Mouse (Mus musculus): ENCODE measurements at regions not wholly inside any gene's neighbourhood (a gene's known extent, or its start where the extent isn't known, plus 50 kb on each side); places are given as distances from the start of the nearest gene placed in this dataset.
"Not testable (repeated sequence)": the region's sequence is repeated elsewhere in the genome, so short reads cannot be mapped to it uniquely, and the experiment has no call there.

DNA sequence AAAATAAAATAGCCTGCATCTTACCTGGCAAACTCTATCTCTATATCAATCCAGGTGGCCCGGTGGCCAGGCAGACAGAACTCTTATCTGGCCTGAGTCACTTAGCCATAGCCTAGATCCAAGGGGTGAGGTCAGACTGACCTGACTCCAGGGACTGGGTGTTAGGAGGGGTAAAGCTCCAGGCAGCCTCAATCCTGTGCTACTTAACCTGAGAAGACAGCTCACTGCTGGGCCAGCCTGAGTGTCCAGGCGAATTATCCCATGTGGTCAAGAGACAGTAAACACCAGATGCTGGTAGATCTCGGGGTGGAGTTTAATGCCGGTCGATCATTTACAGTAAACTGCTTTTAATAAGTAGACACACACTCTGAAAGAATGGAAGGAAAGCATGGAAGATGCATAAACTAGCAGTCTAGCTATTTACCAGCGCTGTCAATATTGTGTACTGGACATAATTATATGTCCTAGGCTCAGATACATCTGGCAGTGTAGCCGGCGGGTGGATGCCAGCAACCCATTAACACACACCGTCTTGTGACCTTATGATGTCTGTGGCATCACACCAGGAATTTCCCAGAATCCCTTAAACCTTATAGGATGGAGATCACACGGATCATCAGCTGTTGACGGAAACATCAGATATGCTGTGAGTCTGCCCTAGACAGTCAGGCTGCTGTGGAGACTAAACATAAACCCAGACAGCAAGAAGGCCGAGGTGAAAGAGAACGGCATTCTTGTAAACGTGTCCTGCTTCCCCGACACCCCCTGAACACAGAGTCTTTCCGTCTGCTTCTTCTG lies 153.9 kb upstream of the Ubl3 start:
- no peak for DNase-seq (ENCODE audit: low read depth, low spot score)

- DNase-seq (ENCODE audit: low read depth, low spot score) = no peak
These were observed 152.2 kb upstream of the Ubl3 start for GRCm38 (mm10) chr5:148704769-148705168.

- peak; percentile 69 for DNase-seq (ENCODE audit: low read depth, low spot score)
These were observed 149.3 kb upstream of the Ubl3 start for GRCm38 (mm10) chr5:148701859-148702258.

DNA sequence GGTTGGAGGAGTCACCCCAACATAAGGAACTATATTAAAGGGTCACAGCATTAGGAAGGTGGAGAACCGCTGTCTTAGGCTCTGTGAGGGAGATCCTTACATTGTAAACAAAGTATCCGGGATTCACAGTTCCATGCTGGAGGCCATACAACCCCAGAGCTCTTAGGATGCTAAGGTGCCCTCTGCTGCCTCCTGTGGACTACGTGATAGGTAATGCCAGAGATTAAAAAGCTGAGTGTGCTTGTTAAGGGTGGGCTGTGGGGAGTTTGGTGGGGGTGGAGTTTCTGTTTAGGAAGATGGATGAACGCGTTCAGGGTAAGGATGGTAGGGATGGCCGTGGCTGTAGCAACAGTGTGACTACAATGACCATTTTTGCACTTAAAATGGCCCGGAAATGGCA lies 148.4 kb upstream of the Ubl3 start:
- peak; percentile 28 for DNase-seq (ENCODE audit: low read depth, low spot score)

DNA sequence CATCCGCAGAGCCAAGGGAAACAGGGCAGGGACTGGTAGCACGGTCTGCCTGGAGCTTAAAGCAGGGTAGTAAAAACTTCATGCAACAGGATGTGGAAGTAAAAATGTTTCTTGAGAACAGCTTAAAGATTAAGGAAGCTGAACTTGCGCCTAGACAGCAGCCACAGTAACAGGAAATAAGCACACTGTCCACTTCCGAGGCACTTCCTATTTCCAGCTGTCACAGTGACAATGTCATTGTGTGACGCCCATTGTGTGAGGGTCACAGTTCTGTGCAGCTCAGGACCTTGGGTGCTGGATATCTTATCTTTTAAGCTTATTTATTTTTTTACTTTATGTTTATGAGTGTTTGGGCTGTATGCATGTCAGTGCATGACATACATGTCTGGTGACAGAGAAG lies 147.7 kb upstream of the Ubl3 start:
- DNase-seq (ENCODE audit: low read depth, low spot score) = no peak

DNA sequence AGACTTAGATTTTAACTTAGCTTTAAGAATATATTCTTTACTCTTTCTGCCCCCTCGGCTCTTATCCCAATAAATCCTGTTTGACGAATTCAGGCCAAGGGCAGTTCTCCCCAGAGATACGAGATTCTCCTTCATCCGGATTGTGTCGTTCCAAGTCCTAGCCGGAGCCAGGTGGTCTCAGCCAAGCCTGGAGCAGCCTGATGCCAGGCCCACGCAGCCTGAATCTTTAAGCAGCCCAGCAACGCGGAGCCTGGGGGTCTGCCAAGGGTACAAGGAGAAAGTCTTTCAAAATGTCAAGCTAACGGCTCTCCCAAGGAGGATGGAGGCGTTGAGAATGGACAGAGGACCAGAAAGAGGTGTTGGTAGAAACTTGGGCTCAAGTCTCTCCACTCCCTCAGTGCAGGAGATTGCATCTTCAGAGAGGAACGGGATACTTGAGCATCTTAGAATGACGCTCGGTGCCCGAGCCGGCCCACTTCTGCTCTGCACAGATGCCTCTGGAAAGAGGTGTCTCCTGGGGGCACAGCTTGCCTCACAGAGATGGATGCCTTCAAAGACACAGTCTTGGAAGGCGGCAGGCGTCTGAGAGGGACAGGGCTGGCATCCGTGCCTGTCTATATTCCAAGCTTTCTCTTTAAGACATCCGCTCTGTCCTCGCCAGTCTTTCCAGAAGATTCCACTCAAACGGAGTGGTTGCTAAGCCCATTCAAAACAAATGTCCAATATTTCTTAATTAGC lies 145.2 kb upstream of the Ubl3 start:
- no peak for DNase-seq (ENCODE audit: low read depth, low spot score)

GRCm38 (mm10) chr5:148694352-148694751 lies 141.8 kb upstream of the Ubl3 start:
- no peak for DNase-seq (ENCODE audit: low read depth, low spot score)

DNA sequence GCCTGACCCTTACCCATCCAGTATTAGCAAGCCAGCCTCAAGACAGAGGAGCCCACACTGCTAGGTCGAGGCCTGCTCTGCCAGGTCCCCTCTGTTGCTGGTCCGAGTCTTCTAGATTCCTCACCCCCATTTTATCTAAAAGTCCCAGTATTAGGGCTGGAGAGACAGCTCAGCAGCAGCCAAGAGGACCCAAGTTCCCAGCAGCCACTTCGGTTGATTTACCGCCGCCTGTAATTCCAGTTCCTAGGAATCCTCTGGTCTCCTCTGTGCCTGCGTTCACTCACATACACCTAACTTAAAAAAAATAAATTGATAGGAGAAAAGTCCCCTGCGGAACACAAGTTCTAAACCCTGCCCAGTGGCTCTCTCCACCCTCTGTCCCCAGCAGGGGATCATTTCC lies 138.9 kb upstream of the Ubl3 start:
- no peak for DNase-seq (ENCODE audit: low read depth, low spot score)

DNA sequence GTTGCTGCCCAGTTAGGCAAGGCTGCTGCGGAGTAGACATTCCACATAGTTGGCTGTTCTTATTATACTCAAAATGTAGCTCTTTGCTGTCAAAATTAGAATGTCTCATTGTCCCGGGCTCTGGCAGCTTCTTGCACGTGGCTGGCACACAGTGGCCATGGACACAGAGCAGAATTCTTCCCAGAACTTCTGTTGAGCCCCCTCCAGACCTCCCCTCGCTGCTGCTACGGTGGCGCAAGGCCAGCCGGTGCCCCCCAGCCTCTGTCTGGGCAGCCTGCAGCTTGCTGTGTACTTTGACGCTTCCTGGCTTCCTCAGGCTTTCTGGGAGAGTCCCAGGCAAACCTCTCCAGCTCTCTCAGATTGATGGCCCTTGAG lies 138.2 kb upstream of the Ubl3 start:
- no peak for DNase-seq (ENCODE audit: low read depth, low spot score)

DNA sequence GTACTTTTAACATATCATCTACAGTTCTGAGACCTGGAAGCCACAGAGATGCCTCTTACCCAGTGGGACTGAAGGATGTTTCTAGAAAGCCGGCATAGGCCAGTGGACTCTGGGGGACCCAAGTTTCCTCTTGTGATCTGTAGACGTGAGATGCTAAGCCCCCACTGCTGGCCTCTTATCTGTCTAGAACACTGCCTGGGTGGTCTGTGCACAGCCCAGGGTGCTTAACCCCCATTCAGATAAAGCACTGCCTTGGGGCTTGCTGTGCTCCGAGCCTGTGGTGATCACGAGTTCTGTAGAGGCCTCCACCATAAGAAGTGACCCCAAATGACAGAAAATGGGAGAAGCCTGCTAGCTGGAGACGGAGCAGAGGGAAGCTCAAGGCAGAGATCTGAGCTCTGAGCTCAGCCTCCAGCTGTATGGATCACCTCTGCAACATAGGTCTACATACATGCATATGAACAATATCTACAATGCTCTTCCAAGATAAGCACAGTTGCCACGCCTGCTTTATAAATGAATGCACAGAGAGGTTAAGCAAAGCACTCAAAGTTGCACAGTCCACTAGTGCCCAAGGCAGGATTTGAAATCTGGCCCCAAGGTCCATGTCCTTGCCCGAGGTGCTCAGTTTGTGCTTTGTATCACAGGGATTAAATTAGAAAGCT lies 137.7 kb upstream of the Ubl3 start:
- no peak for DNase-seq (ENCODE audit: low read depth, low spot score)

GRCm38 (mm10) chr5:148689297-148689696 lies 136.7 kb upstream of the Ubl3 start:
- DNase-seq (ENCODE audit: low read depth, low spot score) = no peak

- no peak for DNase-seq (ENCODE audit: low read depth, low spot score)
These were observed 135.9 kb upstream of the Ubl3 start for GRCm38 (mm10) chr5:148688501-148688900.

GRCm38 (mm10) chr5:148687827-148688226 lies 135.2 kb upstream of the Ubl3 start:
- DNase-seq (ENCODE audit: low read depth, low spot score) = no peak

GRCm38 (mm10) chr5:148684216-148684615 lies 131.6 kb upstream of the Ubl3 start:
- no peak for DNase-seq (ENCODE audit: low read depth, low spot score)

- no peak for DNase-seq (ENCODE audit: low read depth, low spot score)
These were observed 130.0 kb upstream of the Ubl3 start for GRCm38 (mm10) chr5:148682553-148682952.

- no peak for DNase-seq (ENCODE audit: low read depth, low spot score)
These were observed 127.8 kb upstream of the Ubl3 start for GRCm38 (mm10) chr5:148680341-148680740.

- DNase-seq (ENCODE audit: low read depth, low spot score) = no peak
These were observed 127.0 kb upstream of the Ubl3 start for GRCm38 (mm10) chr5:148679586-148679985.

DNA sequence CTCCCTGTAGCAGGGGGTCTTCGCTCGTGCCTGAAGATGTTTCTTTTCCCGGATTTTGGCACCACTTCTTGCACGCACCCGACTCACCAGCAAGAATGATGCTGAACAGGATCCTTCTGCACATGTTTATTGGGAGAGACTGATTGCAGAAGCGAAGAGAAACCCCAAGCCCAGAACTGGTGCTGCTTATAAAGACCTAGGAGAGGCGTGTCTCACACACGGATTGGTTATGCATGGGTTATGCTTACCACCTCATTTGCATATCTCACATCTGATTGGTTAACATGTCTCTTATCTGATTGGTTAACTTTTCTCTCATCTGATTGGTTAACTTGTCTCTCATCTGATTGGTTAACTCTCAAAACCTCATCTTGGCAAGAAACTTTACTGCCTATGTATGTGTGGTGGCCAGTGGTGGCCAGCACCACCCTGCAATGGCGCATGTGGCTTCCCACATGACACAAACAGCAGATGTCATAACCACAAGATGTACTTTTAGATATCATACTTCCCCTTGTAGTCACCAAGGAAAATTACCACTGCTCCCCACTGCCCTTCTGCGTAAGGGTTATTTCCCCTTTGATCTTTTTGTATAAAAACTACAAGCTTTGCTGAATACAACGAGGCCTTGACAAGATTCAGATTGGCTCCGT lies 125.8 kb upstream of the Ubl3 start:
- DNase-seq (ENCODE audit: low read depth, low spot score) = not testable (repeated sequence)

GRCm38 (mm10) chr5:148674281-148674680 lies 121.7 kb upstream of the Ubl3 start:
- DNase-seq (ENCODE audit: low read depth, low spot score) = no peak

GRCm38 (mm10) chr5:148662281-148662741 lies 109.7 kb upstream of the Ubl3 start:
- no peak for DNase-seq (ENCODE audit: low read depth, low spot score)

DNA sequence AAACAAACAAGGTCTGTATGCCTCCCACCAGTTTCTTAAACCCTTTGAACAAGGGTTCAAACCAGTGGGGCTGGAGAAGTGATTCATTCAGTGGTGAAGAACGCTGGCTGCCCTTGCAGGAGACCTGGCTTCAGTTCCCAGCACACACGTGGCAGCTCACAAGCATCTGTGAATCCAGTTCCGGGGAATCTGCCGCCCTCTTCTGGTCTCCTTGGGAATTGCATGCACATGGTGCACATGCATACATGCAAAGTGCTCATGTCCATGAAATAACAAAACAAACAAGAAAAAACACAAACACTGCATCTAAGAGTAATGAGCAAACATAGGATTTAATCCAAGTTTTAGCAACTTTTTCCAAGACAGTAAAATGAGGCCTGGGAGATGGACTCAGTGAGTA lies 108.5 kb upstream of the Ubl3 start:
- no peak for DNase-seq (ENCODE audit: low read depth, low spot score)

Measured in WW6 (cell line).